Mouse (Mus musculus) myocyte (in vitro differentiated cells): Measurements from ENCODE around the gene Thap8.

ENCODE experiments used
- MAX ChIP-seq: IDR thresholded peaks from one replicate; pipeline ENCODE4 v1.6.1; 2011; ENCODE audit warnings: low read depth, mild to moderate bottlenecking, control low read depth
- MYOD1 ChIP-seq, 3 experiments: IDR thresholded peaks; one replicate each; pipeline ENCODE4 v1.6.1; 2011; ENCODE audit warnings: control low read depth in 2 of 3, low read depth in 2 of 3, mild to moderate bottlenecking in 2 of 3, moderate library complexity in 1 of 3; ENCODE audit not compliant: insufficient read length in 2 of 3, control insufficient read depth in 1 of 3
- POLR2A ChIP-seq: IDR thresholded peaks from one replicate; pipeline ENCODE4 v1.6.1; 2011; ENCODE audit warnings: low read depth, mild to moderate bottlenecking, control low read depth, moderate library complexity; ENCODE audit not compliant: insufficient read length

GRCm38 (mm10) chr7:30231669-30232454 is 48.0 kb upstream of the Thap8 start, which contains the start of the genes Polr2i and Tbcb:
- TF ChIP-seq POLR2A (peak; percentile 82), MAX (no peak), MYOD1 (IDR thresholded peaks at IDR 0.05; ENCODE audit: control insufficient read depth in 1 of 3, insufficient read length in 2 of 3, low read depth in 2 of 3) (no peak)
